Mouse (Mus musculus) small intestine, adult 2 months (tissue): ENCODE data around the gene Gsdme.

Experiments used
- CTCF ChIP-seq: fragments of 200-500 bp; IDR thresholded peaks from 2 replicates; pipeline ENCODE4 v1.5.1; 2012; ENCODE audit warnings: low read depth, mild to moderate bottlenecking, control low read depth, inconsistent platforms, low read length, moderate library complexity, mixed read lengths; ENCODE audit not compliant: insufficient replicate concordance, insufficient read length; ENCODE audit errors: extremely low read depth
- POLR2A ChIP-seq: fragments of 200-500 bp; IDR thresholded peaks from 2 replicates; pipeline ENCODE4 v1.6.1; 2012; ENCODE audit warnings: low read depth, mild to moderate bottlenecking, control low read depth, inconsistent platforms, low read length, moderate library complexity

- TF ChIP-seq CTCF (no peak), POLR2A (no peak)
Observed at GRCm38 (mm10) chr6:50300622-50301021, 37.0 kb upstream of the Gsdme start.
